Mouse (Mus musculus): ENCODE results near the gene Padi1. TPM values are rescaled to one million over a fixed set of nuclear protein-coding genes. Genes with fewer than 3 reads are reported as not detected.
A peak's percentile ranks its signal among the peaks of the same experiment; 100 is the strongest.

Padi1 gene
- polyA plus RNA-seq, 1 experiment from 2014 or later, result not detected

DNA sequence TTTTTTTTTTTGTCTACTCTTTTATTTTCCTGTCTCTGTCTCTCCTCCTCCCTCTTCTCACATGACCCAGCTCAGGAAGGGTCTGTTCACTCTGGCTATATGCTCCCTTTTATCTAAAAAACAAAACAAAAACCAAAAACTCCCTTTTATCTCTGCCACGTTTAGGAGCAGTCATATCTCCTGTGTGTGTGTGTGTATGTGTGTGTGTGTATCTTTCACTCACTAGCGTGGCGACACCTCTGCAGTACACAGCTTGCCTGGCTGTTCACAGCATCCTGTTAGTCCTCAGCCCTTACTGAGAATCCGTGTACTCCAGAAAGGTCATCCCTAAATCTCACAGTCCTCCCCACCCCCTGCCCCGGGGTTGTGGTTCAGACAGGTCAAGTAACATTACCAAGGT, 30.1 kb downstream of the Padi1 start:
- Histone ChIP-seq H3K9ac (replicated peaks; ENCODE audit: low read depth, low read length) (no peak overlapping the region), H3K4me3 (replicated peaks; ENCODE audit: low read length) (no peak overlapping the region), H3K27me3 (replicated peaks; ENCODE audit: control insufficient read depth, insufficient read depth, low read length) (0 out of 2 replicates have a peak, but pooled peaks cover 3% of the 10 kb centered on the region), H3K9me3 (ENCODE audit: control insufficient read depth, low read length) (no peaks in the 10 kb centered on the region), H3K4me1 (replicated peaks; ENCODE audit: control insufficient read depth, insufficient read depth, low read length) (peaks cover 6% of the 10 kb centered on the region; the same call in 1 of the 2 replicates), H3K36me3 (ENCODE audit: control insufficient read depth, insufficient read depth) (no peaks in the 10 kb centered on the region), H3K4me2 (ENCODE audit: low read length) (no peak overlapping the region), H3K27ac (ENCODE audit: low read length) (no peak overlapping the region)
- 76% methylated on average over 5 of the region's 5 CpGs for WGBS
- ATAC-seq, result no peak

DNA sequence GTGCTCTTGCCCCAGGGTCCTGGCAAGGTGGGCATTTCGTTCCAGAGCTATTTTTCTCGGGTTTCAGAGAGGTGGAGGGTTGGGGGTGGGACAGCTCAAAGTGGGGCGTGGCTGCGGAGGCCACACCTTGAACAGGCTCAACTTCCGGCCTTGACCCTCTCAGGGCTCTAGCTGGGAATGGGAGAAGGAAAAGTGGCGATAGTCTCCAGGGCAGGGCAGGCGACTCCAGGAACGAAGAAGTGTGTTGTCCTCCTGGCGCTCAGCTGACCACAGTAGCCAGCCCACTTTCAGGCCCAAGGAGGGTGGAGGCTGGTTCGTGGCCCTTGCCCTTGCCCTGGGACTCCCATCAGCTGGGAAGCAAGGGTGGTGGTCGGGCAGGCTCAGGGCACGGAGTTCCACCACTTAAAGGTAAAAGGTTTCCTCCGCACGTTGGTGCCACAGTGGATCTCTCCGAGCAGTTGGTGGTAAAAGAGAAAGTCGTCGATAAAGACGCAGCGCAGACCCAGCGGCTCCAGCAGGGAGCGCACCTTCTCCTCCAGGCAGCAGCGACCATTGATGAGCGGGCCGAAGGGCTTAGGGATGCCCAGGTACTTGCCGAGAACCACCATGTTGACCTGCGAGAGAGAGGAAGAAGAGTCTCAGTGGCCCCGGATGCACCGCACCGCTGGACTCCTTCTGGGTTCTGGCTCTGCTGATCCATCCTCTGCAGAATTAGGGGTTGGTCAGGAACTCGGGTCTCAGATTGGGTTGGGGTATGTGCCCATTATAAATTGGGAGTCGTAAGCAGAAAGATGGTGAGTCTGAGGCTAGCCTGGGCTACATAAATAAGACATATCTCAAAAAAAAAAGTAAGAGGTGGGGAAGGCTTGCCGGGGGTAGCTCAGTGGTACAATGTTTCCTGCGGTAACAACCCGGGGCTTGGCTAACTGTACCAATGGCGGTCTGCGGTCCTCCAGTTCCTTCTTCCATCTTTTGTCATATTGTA, 31.0 kb downstream of the Padi1 start:
- H3K4me2 ChIP-seq (ENCODE audit: low read length), result peak overlapping the region; percentile 37
- no peak for ATAC-seq

DNA sequence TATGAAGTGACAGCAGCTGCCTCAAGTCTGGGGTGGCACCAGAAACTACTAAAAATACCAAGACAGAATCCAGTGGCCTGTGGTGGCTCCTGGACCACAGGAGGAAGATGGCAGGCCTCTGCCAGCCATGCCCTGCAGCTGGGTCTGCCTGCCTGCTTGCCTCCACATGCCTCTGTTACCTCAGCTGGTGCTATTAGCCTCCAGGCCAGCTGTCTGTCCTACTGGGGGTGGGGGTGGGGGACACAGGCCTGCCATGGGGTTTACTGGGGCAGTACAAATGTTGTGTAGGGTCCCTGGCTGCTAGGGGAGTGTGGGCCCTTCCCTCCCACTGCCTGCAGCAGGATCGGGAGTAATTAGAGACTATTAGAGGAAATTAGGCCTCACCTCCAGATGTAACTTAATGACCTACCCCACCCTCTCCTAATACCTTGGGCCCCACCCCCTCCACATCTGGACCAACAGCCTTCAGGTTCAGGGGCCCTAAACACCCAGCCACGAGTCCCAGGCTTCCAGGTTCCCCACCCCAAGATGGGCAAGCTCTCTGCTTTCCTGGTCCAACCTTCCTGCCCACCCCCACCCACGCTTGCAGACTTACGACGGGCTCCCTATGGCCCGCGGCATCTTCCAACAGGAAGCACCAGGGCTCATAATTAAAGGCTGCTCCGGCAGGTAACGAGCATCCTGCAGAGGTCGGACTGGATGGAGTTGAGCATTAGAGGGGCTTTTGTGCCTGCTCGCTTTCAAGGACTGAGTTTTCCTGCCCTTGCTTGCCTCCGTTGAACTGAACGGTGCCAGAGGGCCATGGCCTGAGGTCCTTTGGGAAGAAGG, 32.0 kb downstream of the Padi1 start:
- Histone ChIP-seq H3K4me2 (ENCODE audit: low read length) (no peak overlapping the region; the same call in 1 of the 2 replicates), H3K36me3 (ENCODE audit: control insufficient read depth, insufficient read depth) (no peaks in the 10 kb centered on the region), H3K9me3 (ENCODE audit: control insufficient read depth, low read length) (no peaks in the 10 kb centered on the region), H3K27ac (ENCODE audit: low read length) (no peak overlapping the region), H3K27me3 (replicated peaks; ENCODE audit: control insufficient read depth, insufficient read depth, low read length) (0 out of 2 replicates have a peak, but pooled peaks cover 3% of the 10 kb centered on the region), H3K4me3 (replicated peaks; ENCODE audit: low read length) (no peak overlapping the region; the same call in 1 of the 2 replicates), H3K9ac (replicated peaks; ENCODE audit: low read depth, low read length) (no peak overlapping the region), H3K4me1 (replicated peaks; ENCODE audit: control insufficient read depth, insufficient read depth, low read length) (peaks cover 6% of the 10 kb centered on the region; the same call in 1 of the 2 replicates)
- no peak for ATAC-seq
- WGBS, result 16% methylated on average over 13 of the region's 13 CpGs

More for the DNA sequence above, 31.0 kb downstream of the Padi1 start:
- Histone ChIP-seq H3K4me1 (replicated peaks; ENCODE audit: control insufficient read depth, insufficient read depth, low read length) (peaks cover 6% of the 10 kb centered on the region; the same call in 1 of the 2 replicates), H3K36me3 (ENCODE audit: control insufficient read depth, insufficient read depth) (no peaks in the 10 kb centered on the region), H3K27me3 (replicated peaks; ENCODE audit: control insufficient read depth, insufficient read depth, low read length) (0 out of 2 replicates have a peak, but pooled peaks cover 3% of the 10 kb centered on the region), H3K27ac (ENCODE audit: low read length) (no peak overlapping the region), H3K9me3 (ENCODE audit: control insufficient read depth, low read length) (no peaks in the 10 kb centered on the region), H3K4me3 (replicated peaks; ENCODE audit: low read length) (peak overlapping the region; percentile 20), H3K9ac (replicated peaks; ENCODE audit: low read depth, low read length) (no peak overlapping the region)
- WGBS, result 27% methylated on average over 36 of the region's 36 CpGs

DNA sequence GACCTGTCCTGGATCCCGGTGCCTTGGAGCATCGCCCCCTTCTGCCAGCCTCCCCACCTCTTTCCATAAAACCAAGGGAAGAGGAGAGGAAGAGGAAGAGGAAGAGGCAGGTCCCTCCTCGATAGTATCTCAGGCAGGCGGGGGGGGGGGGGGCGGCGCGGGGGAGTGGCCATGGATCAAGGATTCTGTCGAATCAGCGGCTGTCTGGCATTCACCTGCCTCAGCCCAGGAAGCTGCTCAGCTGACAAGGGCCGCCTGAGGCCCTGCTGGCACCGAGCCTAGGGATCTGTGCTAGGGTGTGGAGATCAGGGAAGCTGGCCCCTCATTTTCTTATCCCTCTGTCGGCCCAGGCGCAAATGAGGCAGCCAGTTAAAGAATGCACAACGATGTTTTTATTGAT, 33.0 kb downstream of the Padi1 start:
- Histone ChIP-seq H3K9me3 (ENCODE audit: control insufficient read depth, low read length) (no peaks in the 10 kb centered on the region), H3K27ac (ENCODE audit: low read length) (no peak overlapping the region), H3K4me2 (ENCODE audit: low read length) (no peak overlapping the region), H3K4me1 (replicated peaks; ENCODE audit: control insufficient read depth, insufficient read depth, low read length) (peaks cover 6% of the 10 kb centered on the region; the same call in 1 of the 2 replicates), H3K4me3 (replicated peaks; ENCODE audit: low read length) (no peak overlapping the region), H3K27me3 (replicated peaks; ENCODE audit: control insufficient read depth, insufficient read depth, low read length) (0 out of 2 replicates have a peak, but pooled peaks cover 3% of the 10 kb centered on the region), H3K9ac (replicated peaks; ENCODE audit: low read depth, low read length) (no peak overlapping the region), H3K36me3 (ENCODE audit: control insufficient read depth, insufficient read depth) (no peaks in the 10 kb centered on the region)
- no peak for ATAC-seq
- WGBS, result 26% methylated on average over 10 of the region's 14 CpGs

DNA sequence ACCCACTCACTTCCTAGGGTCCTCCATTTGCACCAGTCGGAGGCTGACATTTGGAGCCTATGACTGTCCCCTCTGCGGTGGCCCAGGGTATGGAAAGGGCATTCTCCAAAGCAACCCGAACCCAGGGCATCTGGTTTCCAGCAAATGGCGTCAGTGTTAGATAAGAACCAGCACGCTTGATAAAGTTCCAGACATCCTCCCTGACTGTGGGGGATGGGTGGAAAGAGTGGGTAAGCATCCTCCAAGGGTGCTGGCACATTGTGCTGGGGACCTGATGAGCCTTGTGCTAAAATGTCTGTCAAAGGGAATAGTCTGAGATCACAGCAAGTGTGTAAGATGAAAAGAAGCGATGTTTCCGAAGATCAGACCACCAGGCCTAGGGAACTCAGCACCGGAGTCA, 33.4 kb downstream of the Padi1 start:
- no peak for ATAC-seq
- 82% methylated on average over 8 of the region's 8 CpGs for whole genome bisulfite sequencing
- H3K4me3 ChIP-seq (replicated peaks; ENCODE audit: low read length), result no peak overlapping the region
- H3K4me2 ChIP-seq (ENCODE audit: low read length), result no peak overlapping the region
- no peaks in the 10 kb centered on the region for H3K9me3 ChIP-seq (ENCODE audit: control insufficient read depth, low read length)
- no peak overlapping the region for H3K27ac ChIP-seq (ENCODE audit: low read length)
- H3K27me3 ChIP-seq (replicated peaks; ENCODE audit: control insufficient read depth, insufficient read depth, low read length), result 0 out of 2 replicates have a peak, but pooled peaks cover 3% of the 10 kb centered on the region
- H3K4me1 ChIP-seq (replicated peaks; ENCODE audit: control insufficient read depth, insufficient read depth, low read length), result peaks cover 6% of the 10 kb centered on the region; the same call in 1 of the 2 replicates
- no peak overlapping the region for H3K9ac ChIP-seq (replicated peaks; ENCODE audit: low read depth, low read length)
- no peaks in the 10 kb centered on the region for H3K36me3 ChIP-seq (ENCODE audit: control insufficient read depth, insufficient read depth)

DNA sequence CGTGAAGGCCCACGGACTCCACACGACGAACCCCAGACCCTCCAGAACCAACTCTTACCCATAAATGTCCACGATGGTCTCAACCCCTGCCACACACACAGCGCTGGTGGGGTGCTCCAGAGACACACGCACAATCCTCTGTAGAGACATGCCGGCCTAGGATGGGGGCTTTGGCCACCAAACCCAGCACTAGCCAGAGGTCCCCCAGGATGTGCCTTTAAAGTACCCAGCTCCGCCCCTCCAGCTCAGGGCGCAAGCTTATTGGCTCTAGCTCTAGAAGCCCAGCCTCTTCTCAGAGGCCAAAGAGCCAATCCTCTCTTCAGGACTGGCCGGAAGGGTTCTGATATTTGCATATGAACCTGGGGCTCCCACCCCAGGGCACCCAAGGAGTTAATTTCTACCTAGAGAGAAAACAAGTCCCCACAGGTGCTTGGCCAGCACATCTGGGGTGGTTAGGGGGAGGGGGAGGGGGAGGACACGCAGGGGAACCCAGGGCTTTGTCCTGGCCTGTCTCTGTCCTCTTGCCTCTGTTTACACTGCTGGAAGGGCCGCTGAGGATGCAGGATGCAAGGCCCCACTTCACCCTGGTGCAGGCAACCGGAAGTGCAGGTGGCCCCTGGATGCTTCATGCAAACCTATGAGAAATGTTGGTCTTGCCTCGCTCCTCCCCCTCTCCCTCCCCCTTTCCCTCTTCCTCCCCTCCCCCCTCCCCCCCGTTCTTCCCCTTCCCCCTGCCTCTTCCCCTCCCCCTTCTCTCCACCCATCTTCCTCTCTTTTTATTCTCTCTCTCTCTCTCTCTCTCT, 34.9 kb downstream of the Padi1 start, which contains the start of gene Padi3:
Padi3 (minus strand) TSS at position 191 of the 803 bp plus-strand sequence.
- Histone ChIP-seq H3K4me2 (ENCODE audit: low read length) (no peak within 1 kb of the TSS), H3K27ac (ENCODE audit: low read length) (no peak within 1 kb of the TSS), H3K9me3 (ENCODE audit: control insufficient read depth, low read length) (no peaks in the 10 kb centered on the region), H3K36me3 (ENCODE audit: control insufficient read depth, insufficient read depth) (no peaks in the 10 kb centered on the region), H3K9ac (replicated peaks; ENCODE audit: low read depth, low read length) (no peak within 1 kb of the TSS), H3K4me3 (replicated peaks; ENCODE audit: low read length) (no peak within 1 kb of the TSS), H3K27me3 (replicated peaks; ENCODE audit: control insufficient read depth, insufficient read depth, low read length) (0 out of 2 replicates have a peak, but pooled peaks cover 3% of the 10 kb centered on the region), H3K4me1 (replicated peaks; ENCODE audit: control insufficient read depth, insufficient read depth, low read length) (peaks cover 6% of the 10 kb centered on the region; the same call in 1 of the 2 replicates)
- 72% methylated on average over 16 of the region's 16 CpGs for WGBS
- ATAC-seq, result no peak

DNA sequence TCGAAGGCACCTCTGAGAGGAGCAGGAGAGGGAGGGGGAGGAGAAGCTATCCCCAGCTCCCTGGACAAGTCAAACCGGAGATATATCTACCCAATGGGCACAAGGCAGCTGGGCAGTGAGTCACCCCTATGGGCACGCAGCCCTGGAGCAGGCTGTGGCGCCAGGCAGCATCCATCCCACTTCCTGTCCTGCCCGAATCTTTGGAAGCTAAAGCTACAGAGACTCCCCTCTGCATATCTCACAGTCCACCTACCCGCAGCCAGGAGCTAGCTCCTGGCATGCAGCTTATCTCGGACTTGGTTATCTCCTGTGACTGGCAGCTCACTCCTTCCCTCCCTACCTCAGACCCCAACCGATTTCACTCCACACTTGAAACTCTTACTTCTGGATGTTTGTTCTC, 36.5 kb downstream of the Padi1 start:
- no peaks in the 10 kb centered on the region for H3K9me3 ChIP-seq (ENCODE audit: control insufficient read depth, low read length)
- no peak overlapping the region for H3K27ac ChIP-seq (ENCODE audit: low read length)
- WGBS, result 86% methylated on average over 8 of the region's 8 CpGs
- no peak overlapping the region for H3K4me3 ChIP-seq (replicated peaks; ENCODE audit: low read length)
- H3K9ac ChIP-seq (replicated peaks; ENCODE audit: low read depth, low read length), result no peak overlapping the region
- ATAC-seq, result no peak
- H3K4me2 ChIP-seq (ENCODE audit: low read length), result no peak overlapping the region
- H3K36me3 ChIP-seq (ENCODE audit: control insufficient read depth, insufficient read depth), result no peaks in the 10 kb centered on the region
- peaks cover 2% of the 10 kb centered on the region; the same call in 1 of the 2 replicates for H3K4me1 ChIP-seq (replicated peaks; ENCODE audit: control insufficient read depth, insufficient read depth, low read length)
- 0 out of 2 replicates have a peak, but pooled peaks cover 3% of the 10 kb centered on the region for H3K27me3 ChIP-seq (replicated peaks; ENCODE audit: control insufficient read depth, insufficient read depth, low read length)

DNA sequence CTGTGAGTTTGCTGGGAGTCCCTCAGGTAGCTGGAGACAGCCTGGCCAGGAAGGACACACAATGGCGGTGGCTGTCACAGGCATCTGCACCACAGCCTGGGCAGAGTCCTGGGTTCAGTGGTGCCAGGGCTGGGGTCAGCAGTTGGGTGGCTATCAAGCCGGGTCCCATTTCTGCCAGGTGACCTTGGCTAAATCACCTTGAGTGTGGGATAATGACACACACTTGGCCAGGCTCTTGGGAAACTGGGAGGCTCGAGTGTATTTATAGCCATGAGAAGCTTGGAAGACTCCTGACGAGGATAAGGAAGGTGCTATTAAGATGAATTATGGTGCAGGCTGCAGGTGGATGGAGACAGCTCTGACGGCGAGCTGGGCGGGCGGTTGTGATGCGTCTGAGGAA, 41.0 kb downstream of the Padi1 start:
- no peak for ATAC-seq
- no peaks in the 10 kb centered on the region for H3K4me1 ChIP-seq (replicated peaks; ENCODE audit: control insufficient read depth, insufficient read depth, low read length)
- H3K27me3 ChIP-seq (replicated peaks; ENCODE audit: control insufficient read depth, insufficient read depth, low read length), result no peaks in the 10 kb centered on the region
- no peak overlapping the region for H3K4me2 ChIP-seq (ENCODE audit: low read length)
- no peaks in the 10 kb centered on the region for H3K36me3 ChIP-seq (ENCODE audit: control insufficient read depth, insufficient read depth)
- no peak overlapping the region for H3K4me3 ChIP-seq (replicated peaks; ENCODE audit: low read length)
- H3K9ac ChIP-seq (replicated peaks; ENCODE audit: low read depth, low read length), result no peak overlapping the region
- 89% methylated on average over 9 of the region's 9 CpGs for WGBS
- no peaks in the 10 kb centered on the region for H3K9me3 ChIP-seq (ENCODE audit: control insufficient read depth, low read length)
- H3K27ac ChIP-seq (ENCODE audit: low read length), result no peak overlapping the region

Measured in forebrain, embryonic 16.5 days (tissue).